In the genomic region with DNA sequence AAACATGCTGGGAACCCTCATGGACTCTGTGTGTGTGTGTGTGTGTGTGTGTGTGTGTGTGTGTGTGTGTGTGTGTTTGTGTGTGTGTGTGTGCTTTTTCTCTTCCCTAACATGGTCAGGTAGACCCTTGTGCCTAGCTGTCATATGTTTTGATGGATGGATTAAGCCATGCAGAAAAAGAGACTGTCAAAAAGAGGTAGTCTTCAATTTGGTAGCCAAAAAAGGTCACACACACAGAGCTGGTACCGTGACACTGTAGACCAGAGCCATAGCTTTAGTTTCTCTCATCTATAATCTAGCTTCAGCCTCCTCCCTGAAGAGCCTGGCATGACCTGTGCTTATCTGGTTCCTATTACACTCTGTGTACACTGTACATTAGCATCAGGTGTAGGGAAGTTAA, we compare ENCODE assay signal across 25 mouse cellular contexts. TPM values are rescaled to one million over a fixed set of nuclear protein-coding genes. Genes with fewer than 3 reads are reported as not detected.
DNase-seq lines count a peak whose midpoint lies in the region; ATAC-seq and TF ChIP-seq lines count a peak whose summit lies in the region.
"Had no signal": no experiment of that assay in that cellular context is flagged by ENCODE, and none has a peak within 500 bp of the region (broad histone marks: within the 10 kb centered on the region; RNA-seq: fewer than 3 reads in every experiment).

No protein-coding gene starts in this region.

- no peaks in the 10 kb centered on the region for H3K27me3 ChIP-seq in liver, embryonic 15.5 days
- H3K27me3 ChIP-seq in liver, embryonic 11.5 days (replicated peaks; ENCODE audit: control insufficient read depth, insufficient read depth, low read length): no peaks in the 10 kb centered on the region
- no peaks in the 10 kb centered on the region for H3K27me3 ChIP-seq in stomach, embryonic 15.5 days (replicated peaks)
- H3K27me3 ChIP-seq in stomach, postnatal 0 days (ENCODE audit: control insufficient read depth, insufficient read depth, low read length): no peaks in the 10 kb centered on the region
- no peaks in the 10 kb centered on the region for H3K27me3 ChIP-seq in small intestine, adult 2 months (ENCODE audit: control insufficient read depth, insufficient read depth, low read length)
- H3K27me3 ChIP-seq: embryonic facial prominence, embryonic 12.5 days; limb, embryonic 13.5 days had no signal

- DNase-seq in liver, embryonic 11.5 days (ENCODE audit: low spot score): no peak
- DNase-seq in stomach, postnatal 0 days (ENCODE audit: low spot score): no peak
- DNase-seq: adrenal gland, adult 8-10 months; cerebellum, adult 11-12 months; cerebellum, adult 9-11 months; embryo, embryonic 11 days; forebrain, postnatal 0 days; heart, postnatal 14 days; kidney, adult 2 months; kidney, postnatal 36 days; right cerebral cortex, postnatal 25 days; thymus, adult 18-20 months; thymus, postnatal 25 days had no signal

- no peak for TF ChIP-seq EP300 in stomach, postnatal 0 days (optimal IDR thresholded peaks at IDR 0.05)

- TF ChIP-seq POLR2A in small intestine, adult 2 months (IDR thresholded peaks at IDR 0.05; ENCODE audit: low read depth, low read length): no peak

- no peak overlapping the region for H3K4me3 ChIP-seq in liver, embryonic 15.5 days (replicated peaks)
- no peak overlapping the region for H3K4me3 ChIP-seq in liver, embryonic 11.5 days (ENCODE audit: low read depth, low read length)
- no peak overlapping the region for H3K4me3 ChIP-seq in stomach, embryonic 15.5 days (replicated peaks)
- no peak overlapping the region for H3K4me3 ChIP-seq in stomach, postnatal 0 days (ENCODE audit: low read depth, low read length)
- no peak overlapping the region for H3K4me3 ChIP-seq in small intestine, adult 2 months (ENCODE audit: low read depth, low read length)
- H3K4me3 ChIP-seq: left cerebral cortex, adult 2 months had no signal

- no peak for ATAC-seq in liver, embryonic 15.5 days (ENCODE audit: insufficient read depth)
- no peak for ATAC-seq in liver, embryonic 11.5 days (replicated peaks; ENCODE audit: low FRiP score)
- no peak for ATAC-seq in stomach, embryonic 15.5 days (ENCODE audit: insufficient read depth, low FRiP score, low read depth)
- no peak for ATAC-seq in stomach, postnatal 0 days (ENCODE audit: low FRiP score, low TSS enrichment)
- no peak for ATAC-seq in cerebellum, adult (ENCODE audit: insufficient number of reproducible peaks, low FRiP score, low TSS enrichment)
- no peak for ATAC-seq in erythroid progenitor cell, adult 5-6 weeks (replicated peaks; ENCODE audit: low FRiP score, poor library complexity, severe bottlenecking)
- ATAC-seq: forebrain, postnatal 0 days; hindbrain, embryonic 16.5 days; midbrain, embryonic 16.5 days had no signal

- peaks cover 38% of the 10 kb centered on the region for H3K4me1 ChIP-seq in liver, embryonic 15.5 days (replicated peaks)
- peaks cover 22% of the 10 kb centered on the region for H3K4me1 ChIP-seq in liver, embryonic 11.5 days (replicated peaks; ENCODE audit: control insufficient read depth, insufficient read depth, low read length)
- H3K4me1 ChIP-seq in stomach, embryonic 15.5 days: peaks cover 17% of the 10 kb centered on the region
- peaks cover 5% of the 10 kb centered on the region; the same call in 1 of the 2 replicates for H3K4me1 ChIP-seq in stomach, postnatal 0 days (replicated peaks; ENCODE audit: control insufficient read depth, insufficient read depth)
- H3K4me1 ChIP-seq in small intestine, adult 2 months (ENCODE audit: control insufficient read depth, insufficient read depth, insufficient read length, low read length): peaks cover 14% of the 10 kb centered on the region; the same call in 1 of the 2 replicates

- 80% methylated on average over 1 of the region's 1 CpGs for WGBS in liver, embryonic 15.5 days (ENCODE audit: insufficient replicate concordance)
- 83% methylated on average over 1 of the region's 1 CpGs for WGBS in liver, embryonic 11.5 days
- WGBS in stomach, embryonic 15.5 days: 92% methylated on average over 1 of the region's 1 CpGs
- WGBS in stomach, postnatal 0 days: 82% methylated on average over 1 of the region's 1 CpGs
- WGBS in small intestine, adult 2 months: 78% methylated on average over 1 of the region's 1 CpGs

- TF ChIP-seq CTCF in stomach, postnatal 0 days (IDR thresholded peaks at IDR 0.05; ENCODE audit: low read depth): no peak
- TF ChIP-seq CTCF in small intestine, adult 2 months (IDR thresholded peaks at IDR 0.05; ENCODE audit: extremely low read depth, insufficient read length, insufficient replicate concordance, low read depth, low read length): no peak

- H3K4me2 ChIP-seq in liver, embryonic 15.5 days: no peak overlapping the region; the same call in 1 of the 2 replicates
- H3K4me2 ChIP-seq in liver, embryonic 11.5 days: no peak overlapping the region
- 0 out of 2 replicates have a peak overlapping the region, but pooled peaks have one; percentile 62 for H3K4me2 ChIP-seq in stomach, embryonic 15.5 days
- no peak overlapping the region for H3K4me2 ChIP-seq in stomach, postnatal 0 days (replicated peaks; ENCODE audit: low read depth)

- H3K36me3 ChIP-seq in liver, embryonic 15.5 days (replicated peaks): peaks cover 42% of the 10 kb centered on the region
- H3K36me3 ChIP-seq in liver, embryonic 11.5 days (ENCODE audit: control insufficient read depth, insufficient read depth, low read length): peaks cover 26% of the 10 kb centered on the region
- peaks cover 17% of the 10 kb centered on the region for H3K36me3 ChIP-seq in stomach, embryonic 15.5 days
- peaks cover 17% of the 10 kb centered on the region; the same call in 1 of the 2 replicates for H3K36me3 ChIP-seq in stomach, postnatal 0 days (ENCODE audit: control insufficient read depth, insufficient read depth, low read length)
- peaks cover 39% of the 10 kb centered on the region for H3K36me3 ChIP-seq in small intestine, adult 2 months (ENCODE audit: control insufficient read depth, insufficient read depth, low read length)

- no peaks in the 10 kb centered on the region for H3K9me3 ChIP-seq in liver, embryonic 15.5 days (replicated peaks)
- H3K9me3 ChIP-seq in liver, embryonic 11.5 days (ENCODE audit: control insufficient read depth, low read length): no peaks in the 10 kb centered on the region
- no peaks in the 10 kb centered on the region for H3K9me3 ChIP-seq in stomach, embryonic 15.5 days
- H3K9me3 ChIP-seq in stomach, postnatal 0 days (ENCODE audit: control insufficient read depth, low read length): no peaks in the 10 kb centered on the region
- H3K9me3 ChIP-seq: embryonic facial prominence, embryonic 12.5 days; forebrain, embryonic 10.5 days; limb, embryonic 13.5 days had no signal

- H3K27ac ChIP-seq in liver, embryonic 15.5 days (replicated peaks): peak overlapping the region; percentile 15; the same call in 1 of the 2 replicates
- no peak overlapping the region for H3K27ac ChIP-seq in liver, embryonic 11.5 days (ENCODE audit: low read depth, low read length)
- H3K27ac ChIP-seq in stomach, embryonic 15.5 days: no peak overlapping the region
- H3K27ac ChIP-seq in stomach, postnatal 0 days (replicated peaks): no peak overlapping the region
- H3K27ac ChIP-seq in small intestine, adult 2 months (ENCODE audit: insufficient read depth, low read depth, low read length): peak overlapping the region; percentile 96; the same call in 1 of the 2 replicates
- H3K27ac ChIP-seq: embryonic facial prominence, embryonic 12.5 days; forebrain, embryonic 10.5 days; layer of hippocampus, adult 2 months; left cerebral cortex, adult 2 months; limb, embryonic 13.5 days had no signal

- no peak overlapping the region for H3K9ac ChIP-seq in liver, embryonic 15.5 days
- no peak overlapping the region for H3K9ac ChIP-seq in liver, embryonic 11.5 days (ENCODE audit: low read depth, low read length)
- no peak overlapping the region for H3K9ac ChIP-seq in stomach, embryonic 15.5 days
- no peak overlapping the region for H3K9ac ChIP-seq in stomach, postnatal 0 days (ENCODE audit: low read length)
- H3K9ac ChIP-seq: embryonic facial prominence, embryonic 12.5 days; forebrain, postnatal 0 days had no signal

RNA-seq across cellular contexts. Expression of a gene that starts 2.1 kb away (rescaled TPM):
- polyA plus RNA-seq in liver, embryonic 15.5 days (2015; fragmentation: Nextera tagmentation; extraction: Ambion mirVana): 44.5 and 49.3 TPM in 2 replicates
- polyA plus RNA-seq in liver, embryonic 11.5 days (2014; fragmentation: Nextera tagmentation; extraction: Ambion mirVana): 104 and 110 TPM in 2 replicates
- 111 and 115 TPM in 2 replicates for polyA plus RNA-seq in stomach, embryonic 15.5 days (2015; fragmentation: Nextera tagmentation; extraction: Ambion mirVana)
- polyA plus RNA-seq in stomach, postnatal 0 days (2015; fragmentation: Nextera tagmentation; extraction: Ambion mirVana): 99.8 and 104 TPM in 2 replicates
- 60.0 and 109 TPM in 2 replicates for polyA plus RNA-seq in small intestine, adult 2 months (2012; rRNA removed)
- 19.5 and 23.9 TPM in 2 replicates for total RNA-seq in erythroid progenitor cell, adult 5-6 weeks (2015; ENCODE audit: low replicate concordance)
- total RNA-seq in erythroid progenitor cell, adult 5-6 weeks (2017; ENCODE audit: low replicate concordance): 23.1 and 26.2 TPM in 2 replicates

RNA-seq across cellular contexts. Expression of a gene that starts 13.1 kb away (rescaled TPM):
- polyA plus RNA-seq in liver, embryonic 15.5 days (2015; fragmentation: Nextera tagmentation; extraction: Ambion mirVana): 7.5 and 12.4 TPM in 2 replicates
- 6.0 and 12.1 TPM in 2 replicates for polyA plus RNA-seq in liver, embryonic 11.5 days (2014; fragmentation: Nextera tagmentation; extraction: Ambion mirVana)
- 3.4 and 6.7 TPM in 2 replicates for polyA plus RNA-seq in stomach, embryonic 15.5 days (2015; fragmentation: Nextera tagmentation; extraction: Ambion mirVana)
- polyA plus RNA-seq in stomach, postnatal 0 days (2015; fragmentation: Nextera tagmentation; extraction: Ambion mirVana): 2.8 and 3.9 TPM in 2 replicates
- 0.35 TPM in 1 of 2 replicates, not detected in the other for polyA plus RNA-seq in small intestine, adult 2 months (2012; rRNA removed)
- total RNA-seq in erythroid progenitor cell, adult 5-6 weeks (2015; ENCODE audit: low replicate concordance): not detected in 2 replicates
- not detected in 2 replicates for total RNA-seq in erythroid progenitor cell, adult 5-6 weeks (2017; ENCODE audit: low replicate concordance)
- total RNA-seq: adrenal gland, adult 8-10 months had no signal

RNA-seq across cellular contexts. Expression of a gene that starts 28.3 kb away (rescaled TPM):
- polyA plus RNA-seq in liver, embryonic 15.5 days (2015; fragmentation: Nextera tagmentation; extraction: Ambion mirVana): 8.4 and 8.7 TPM in 2 replicates
- polyA plus RNA-seq in liver, embryonic 11.5 days (2014; fragmentation: Nextera tagmentation; extraction: Ambion mirVana): 17.0 and 17.1 TPM in 2 replicates
- polyA plus RNA-seq in stomach, embryonic 15.5 days (2015; fragmentation: Nextera tagmentation; extraction: Ambion mirVana): 22.8 and 23.3 TPM in 2 replicates
- polyA plus RNA-seq in stomach, postnatal 0 days (2015; fragmentation: Nextera tagmentation; extraction: Ambion mirVana): 14.1 and 15.4 TPM in 2 replicates
- polyA plus RNA-seq in small intestine, adult 2 months (2012; rRNA removed): 18.6 and 45.5 TPM in 2 replicates
- 5.4 TPM in 2 replicates for total RNA-seq in erythroid progenitor cell, adult 5-6 weeks (2015; ENCODE audit: low replicate concordance)
- 4.9 and 15.3 TPM in 2 replicates for total RNA-seq in erythroid progenitor cell, adult 5-6 weeks (2017; ENCODE audit: low replicate concordance)

RNA-seq across cellular contexts. Expression of a gene that starts 47.4 kb away (rescaled TPM):
- 1.9 and 2.2 TPM in 2 replicates for polyA plus RNA-seq in liver, embryonic 15.5 days (2015; fragmentation: Nextera tagmentation; extraction: Ambion mirVana)
- polyA plus RNA-seq in liver, embryonic 11.5 days (2014; fragmentation: Nextera tagmentation; extraction: Ambion mirVana): 6.0 and 6.2 TPM in 2 replicates
- polyA plus RNA-seq in stomach, embryonic 15.5 days (2015; fragmentation: Nextera tagmentation; extraction: Ambion mirVana): 9.6 and 11.1 TPM in 2 replicates
- polyA plus RNA-seq in stomach, postnatal 0 days (2015; fragmentation: Nextera tagmentation; extraction: Ambion mirVana): 5.7 and 6.3 TPM in 2 replicates
- polyA plus RNA-seq in small intestine, adult 2 months (2012; rRNA removed): 23.2 and 37.7 TPM in 2 replicates
- 2.5 and 11.2 TPM in 2 replicates for total RNA-seq in erythroid progenitor cell, adult 5-6 weeks (2015; ENCODE audit: low replicate concordance)
- total RNA-seq in erythroid progenitor cell, adult 5-6 weeks (2017; ENCODE audit: low replicate concordance): 1.3 and 10.4 TPM in 2 replicates

Comparison
In these comparisons a context has a peak if more than half of its experiments do, and no peak if none do; other contexts are left out.
1. H3K27ac ChIP-seq: peak in liver, embryonic 15.5 days (single experiment) and small intestine, adult 2 months (single experiment); none in liver, embryonic 11.5 days (single experiment), stomach, embryonic 15.5 days (single experiment) and stomach, postnatal 0 days (single experiment).